Mouse (Mus musculus): ENCODE data around the gene Kcna7. TPM values are rescaled to one million over a fixed set of nuclear protein-coding genes. Genes with fewer than 3 reads are reported as not detected.

Gene Kcna7
- polyA plus RNA-seq, 2 experiments from 2014 or later: not detected

DNA sequence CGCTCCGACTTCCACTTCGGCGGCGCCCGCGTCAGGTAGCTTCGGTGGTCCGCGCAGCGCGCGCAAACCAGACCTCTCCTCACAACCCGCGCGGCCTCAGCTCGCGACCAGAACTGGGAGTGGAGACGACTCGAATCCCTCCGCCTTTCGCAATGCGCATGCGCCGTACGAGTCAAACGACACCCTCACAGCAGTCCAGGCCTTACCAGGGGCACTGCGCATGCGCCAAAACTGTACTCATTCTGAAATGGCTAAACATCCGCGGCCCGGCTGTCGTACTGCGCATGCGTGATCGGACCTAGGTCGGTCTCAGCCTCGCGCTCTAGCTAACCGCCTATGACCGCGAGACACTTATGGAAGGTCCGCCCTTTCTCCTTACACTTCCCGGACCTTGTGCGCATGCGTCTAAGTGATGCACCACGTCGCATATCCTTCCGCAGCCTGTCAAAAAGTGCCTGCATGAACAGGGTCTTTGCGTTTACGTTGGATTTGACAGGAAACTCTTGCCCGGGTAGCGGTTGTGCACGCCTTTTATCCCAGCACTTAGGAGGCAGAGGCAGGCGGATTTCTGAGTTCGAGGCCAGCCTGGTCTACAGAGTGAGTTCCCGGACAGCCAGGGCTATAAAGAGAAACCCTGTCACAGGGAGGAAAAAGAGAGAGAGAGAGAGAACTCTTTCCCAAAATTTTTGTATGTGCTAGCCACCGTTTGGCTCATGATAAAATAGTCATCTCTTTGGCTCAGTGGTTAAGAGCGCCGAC lies 9.7 kb upstream of the Kcna7 start, which contains the start of gene Snrnp70:
Gene Snrnp70 (minus strand): TSS at position 165 of the 759 bp plus-strand sequence.
- ATAC-seq: peak; percentile 93

DNA sequence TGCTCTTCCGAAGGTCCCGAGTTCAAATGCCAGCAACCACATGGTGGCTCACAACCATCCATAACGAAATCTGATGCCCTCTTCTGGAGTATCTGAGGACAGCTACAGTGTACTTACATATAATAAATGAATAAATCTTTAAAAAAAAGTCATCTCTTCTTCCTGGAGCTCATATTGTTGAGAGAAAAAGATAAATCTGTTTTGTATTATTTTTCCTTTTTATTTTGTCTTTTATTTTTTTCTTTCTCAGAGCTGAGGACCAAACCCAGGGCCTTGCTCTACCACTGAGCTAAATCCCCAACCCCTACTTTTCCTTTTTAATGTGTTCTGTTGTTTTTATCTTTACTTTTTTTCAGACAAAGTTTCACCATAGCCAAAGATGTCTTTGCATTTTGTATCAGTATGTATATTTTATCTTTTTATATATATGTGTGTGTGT lies 9.1 kb upstream of the Kcna7 start:
- peak; percentile 40 for ATAC-seq

DNA sequence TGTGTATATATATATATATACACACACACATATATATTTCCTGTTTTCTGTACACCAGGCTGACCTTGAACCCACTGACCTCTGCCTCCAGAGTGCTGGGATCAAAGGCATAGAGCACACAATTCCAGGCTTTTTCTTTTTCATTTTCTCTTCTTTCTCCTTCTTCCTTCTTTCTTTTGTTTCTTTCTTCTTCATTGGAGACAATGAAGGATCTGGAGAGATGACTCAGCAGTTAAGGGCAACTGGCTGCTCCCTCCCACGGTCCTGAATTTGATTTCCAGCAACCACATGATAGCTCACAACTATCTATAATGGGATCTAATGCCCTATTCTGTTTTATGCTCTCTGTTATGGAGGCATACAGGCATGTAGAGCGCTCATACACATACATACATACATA lies 8.7 kb upstream of the Kcna7 start:
- ATAC-seq: no peak

DNA sequence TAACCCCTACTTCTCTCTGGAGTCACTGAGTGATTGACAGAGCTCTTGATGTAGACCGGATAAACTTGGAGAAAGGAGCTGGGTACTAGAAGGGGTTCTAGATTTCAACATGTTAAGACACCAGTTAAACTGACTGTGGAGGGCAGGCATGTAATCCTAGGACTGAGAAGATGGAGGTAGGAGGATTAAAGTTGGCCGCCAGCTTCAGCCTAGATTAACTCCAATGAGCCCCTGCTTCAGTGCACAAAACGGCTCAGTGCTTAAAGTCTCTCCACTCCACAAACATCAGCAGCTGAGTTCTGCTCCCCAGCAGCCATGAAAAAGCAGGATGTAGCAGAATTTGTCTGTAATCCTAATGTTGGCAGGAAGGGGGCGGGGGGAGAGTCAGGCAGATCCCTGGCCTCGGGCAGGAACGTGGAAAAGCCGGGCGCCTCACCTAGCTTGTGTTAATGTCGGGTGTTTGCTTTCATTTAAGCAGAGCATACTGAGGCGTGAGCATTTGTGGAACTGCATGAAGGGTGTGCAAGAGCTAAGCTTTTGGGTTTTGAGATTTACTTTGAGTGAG lies 3.9 kb upstream of the Kcna7 start:
- ATAC-seq: no peak

DNA sequence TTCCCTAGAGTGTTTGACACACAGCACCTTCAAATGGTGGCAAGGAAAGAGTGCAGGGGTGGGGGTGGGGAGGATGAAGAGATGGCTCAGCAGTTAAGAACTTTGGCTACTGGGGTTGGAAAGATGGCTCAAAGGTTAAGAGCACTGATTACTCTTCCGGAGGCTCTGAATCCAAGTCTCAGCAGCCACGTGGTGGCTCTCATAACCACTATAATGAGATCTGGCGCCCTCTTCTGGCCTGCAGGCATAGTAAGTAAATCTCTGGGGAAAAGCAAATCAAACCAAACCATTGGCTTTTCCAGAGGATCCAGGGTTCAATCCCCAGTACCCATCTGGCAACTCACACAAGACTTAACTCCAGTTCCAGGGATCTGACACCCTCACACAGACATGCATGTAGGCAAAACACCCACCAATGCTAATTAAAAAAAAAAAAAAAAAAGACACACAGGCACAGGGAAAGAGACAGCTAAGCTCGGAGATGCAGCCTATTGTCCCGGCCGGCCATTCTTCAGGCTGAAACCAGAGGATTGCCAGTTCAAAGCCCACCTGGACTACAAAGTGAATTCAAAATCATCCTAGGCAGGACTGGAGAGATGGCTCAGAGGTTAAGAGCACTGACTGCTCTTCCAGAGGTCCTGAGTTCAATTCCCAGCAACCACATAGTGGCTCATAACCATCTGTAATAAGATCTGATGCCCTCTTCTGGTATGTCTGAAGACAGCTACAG lies 1.8 kb upstream of the Kcna7 start:
- ATAC-seq: peak; percentile 80

DNA sequence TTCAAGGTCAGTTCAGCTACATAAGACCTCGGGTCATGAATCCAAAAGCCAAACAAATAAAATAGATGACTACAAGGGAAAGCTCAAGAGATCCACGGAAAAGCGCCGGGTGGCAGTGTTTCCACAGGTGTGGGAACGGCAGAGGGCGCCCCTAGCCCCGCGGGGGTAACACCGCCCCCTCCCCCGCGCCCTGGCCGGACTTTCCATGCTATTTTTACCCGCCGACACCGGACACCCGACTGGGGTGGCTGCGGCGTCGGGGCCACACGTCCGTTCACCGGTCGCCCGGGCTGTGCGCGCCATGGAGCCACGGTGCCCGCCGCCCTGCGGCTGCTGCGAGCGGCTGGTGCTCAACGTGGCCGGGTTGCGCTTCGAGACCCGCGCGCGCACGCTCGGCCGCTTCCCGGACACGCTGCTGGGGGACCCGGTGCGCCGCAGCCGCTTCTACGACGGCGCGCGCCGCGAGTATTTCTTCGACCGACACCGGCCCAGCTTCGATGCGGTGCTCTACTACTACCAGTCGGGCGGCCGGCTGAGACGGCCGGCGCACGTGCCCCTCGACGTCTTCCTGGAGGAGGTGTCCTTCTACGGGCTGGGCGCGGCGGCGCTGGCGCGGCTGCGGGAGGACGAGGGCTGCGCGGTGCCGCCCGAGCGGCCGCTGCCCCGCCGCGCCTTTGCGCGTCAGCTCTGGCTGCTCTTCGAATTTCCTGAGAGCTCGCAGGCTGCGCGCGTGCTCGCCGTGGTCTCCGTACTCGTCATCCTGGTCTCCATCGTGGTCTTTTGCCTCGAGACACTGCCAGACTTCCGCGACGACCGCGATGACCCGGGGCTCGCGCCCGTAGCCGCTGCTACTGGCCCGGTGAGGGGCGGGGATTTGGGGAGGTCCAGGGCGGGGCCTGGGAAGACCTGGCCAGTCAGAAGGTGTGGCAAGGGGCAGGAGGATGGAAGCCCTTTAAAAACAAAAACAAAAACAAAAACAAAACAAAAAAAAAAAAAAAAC lies 1.0 kb downstream of the Kcna7 start:
- no peak for ATAC-seq

DNA sequence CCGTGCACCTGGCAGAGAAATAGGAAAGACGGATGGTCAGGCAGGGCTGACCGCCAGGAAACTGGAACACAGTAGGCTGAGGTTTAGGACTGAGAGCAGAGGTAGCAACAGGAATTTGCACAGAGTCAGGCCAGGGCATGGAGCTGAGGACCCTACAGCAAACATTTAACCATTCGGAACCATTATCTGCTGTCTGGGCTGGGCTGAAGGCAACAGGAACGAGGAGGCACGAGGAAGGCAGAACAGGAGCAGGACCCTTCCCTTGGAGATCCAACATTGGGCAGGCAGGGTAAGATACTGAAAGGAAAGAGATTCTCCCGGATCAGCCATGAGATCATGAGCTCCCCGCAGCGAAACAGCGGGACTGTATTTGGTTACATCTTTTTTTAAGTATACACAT lies 2.4 kb downstream of the Kcna7 start:
- ATAC-seq: no peak

DNA sequence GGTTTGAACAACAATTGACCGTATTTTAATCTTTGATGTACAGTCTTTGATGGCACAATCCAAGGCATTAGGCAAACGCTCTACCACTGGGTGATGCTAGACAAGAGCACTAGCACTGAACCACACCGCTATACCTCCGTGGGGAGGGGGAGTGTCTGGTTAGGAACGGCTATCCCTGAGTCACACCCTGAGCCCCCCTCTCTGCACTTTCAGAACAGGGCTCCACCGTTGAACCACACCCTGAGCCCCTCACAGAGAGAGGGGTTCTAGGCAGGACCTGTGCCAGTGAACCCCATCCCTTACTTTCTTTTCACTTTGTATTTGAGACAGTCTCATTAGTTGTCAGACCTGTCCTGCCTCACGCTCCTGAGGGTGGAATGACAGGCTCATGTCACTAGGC lies 2.9 kb downstream of the Kcna7 start:
- no peak for ATAC-seq

DNA sequence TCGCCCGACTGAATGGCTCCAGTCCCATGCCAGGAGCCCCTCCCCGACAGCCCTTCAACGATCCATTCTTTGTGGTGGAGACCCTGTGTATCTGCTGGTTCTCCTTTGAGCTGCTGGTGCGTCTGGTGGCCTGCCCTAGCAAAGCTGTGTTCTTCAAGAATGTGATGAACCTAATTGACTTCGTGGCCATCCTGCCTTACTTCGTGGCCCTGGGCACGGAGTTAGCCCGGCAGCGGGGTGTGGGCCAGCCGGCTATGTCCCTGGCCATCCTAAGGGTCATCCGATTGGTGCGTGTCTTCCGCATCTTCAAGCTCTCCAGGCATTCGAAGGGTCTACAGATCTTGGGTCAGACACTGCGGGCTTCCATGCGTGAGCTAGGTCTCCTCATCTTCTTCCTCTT lies 3.5 kb downstream of the Kcna7 start:
- ATAC-seq: no peak

DNA sequence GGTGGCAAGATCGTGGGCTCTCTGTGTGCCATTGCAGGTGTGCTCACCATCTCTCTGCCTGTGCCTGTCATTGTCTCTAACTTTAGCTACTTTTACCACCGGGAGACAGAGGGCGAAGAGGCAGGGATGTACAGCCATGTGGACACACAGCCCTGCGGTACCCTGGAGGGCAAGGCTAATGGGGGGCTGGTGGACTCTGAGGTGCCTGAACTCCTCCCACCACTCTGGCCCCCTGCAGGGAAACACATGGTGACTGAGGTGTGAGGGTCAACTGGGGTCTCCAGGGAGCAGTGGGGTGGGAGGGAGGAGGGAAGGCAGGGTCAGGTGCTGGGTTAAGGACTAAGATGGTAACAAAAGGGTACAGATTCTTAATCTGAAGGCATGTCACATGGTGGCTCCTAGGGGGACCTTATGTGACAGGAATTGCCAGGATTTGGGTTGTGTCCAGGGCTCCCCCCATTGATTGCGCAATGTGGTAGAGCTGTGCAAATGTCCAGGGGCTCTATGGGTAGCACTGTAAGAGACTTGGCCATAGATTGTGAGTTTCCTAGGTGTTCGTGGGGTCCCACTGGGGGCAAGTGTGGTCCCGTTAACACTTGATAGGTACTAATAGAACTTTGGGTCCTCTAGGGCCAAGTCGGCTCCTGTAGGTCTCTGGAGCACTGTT lies 4.2 kb downstream of the Kcna7 start:
- ATAC-seq: no peak

DNA sequence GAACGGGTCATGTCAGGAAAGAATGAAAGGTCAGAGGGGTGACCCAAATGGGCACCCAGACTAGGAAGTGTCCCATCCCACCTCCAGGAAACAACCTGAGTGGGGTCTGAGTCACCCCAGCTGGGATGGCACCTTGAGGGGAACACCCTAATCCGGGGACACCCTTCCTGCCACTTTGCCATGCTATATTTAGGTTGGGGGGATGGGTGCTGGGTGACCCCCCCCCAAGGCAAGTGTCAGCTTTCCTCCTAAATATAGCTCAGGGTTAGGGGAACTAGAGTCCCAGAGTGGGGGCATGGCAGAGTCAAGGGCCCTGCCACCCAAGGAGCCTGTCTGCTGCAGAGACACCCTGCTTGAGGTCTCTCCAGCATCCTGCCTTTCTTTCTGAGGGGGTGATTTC lies 7.0 kb downstream of the Kcna7 start:
- no peak for ATAC-seq

DNA sequence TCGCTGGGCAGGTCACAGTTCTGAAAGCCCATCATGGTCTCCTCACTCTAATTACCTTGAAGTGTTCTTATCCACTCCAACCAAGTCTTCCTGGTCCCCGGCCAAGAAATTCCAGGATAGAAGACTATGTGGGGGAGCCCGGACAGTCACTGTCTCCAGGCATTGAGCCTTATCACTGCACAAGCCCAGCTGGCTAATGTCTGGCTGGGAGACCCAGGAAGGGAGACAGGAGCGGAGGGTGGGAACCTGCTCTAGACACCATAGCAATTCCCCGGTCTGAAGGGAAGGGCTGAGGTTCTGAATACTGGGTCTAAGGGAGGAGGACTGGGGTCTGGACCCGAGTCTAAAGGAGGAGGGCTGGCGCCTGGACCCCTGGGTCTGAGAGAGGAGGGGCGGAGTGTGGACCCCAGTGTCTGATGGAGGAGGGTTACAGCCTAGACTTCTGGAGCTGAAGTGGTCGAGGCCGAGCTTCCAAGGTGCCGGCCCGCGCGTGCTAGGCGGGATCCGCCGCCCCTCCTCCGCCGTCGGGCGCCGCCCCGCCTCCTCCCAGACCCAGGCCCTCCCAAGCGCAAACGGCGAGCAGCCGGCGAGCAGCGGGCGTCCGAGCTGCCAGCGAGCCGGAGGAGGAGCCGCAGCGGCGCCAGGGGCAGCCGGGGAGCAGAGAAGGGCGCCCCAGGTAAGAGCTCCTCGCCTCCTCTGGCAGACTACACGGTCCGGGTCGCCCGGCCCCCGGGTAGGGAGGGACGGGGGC lies 7.8 kb downstream of the Kcna7 start, which contains the start of gene Ntf5:
Gene Ntf5 (plus strand): TSS at position 583 of the 751 bp plus-strand sequence.
- no peak for ATAC-seq

DNA sequence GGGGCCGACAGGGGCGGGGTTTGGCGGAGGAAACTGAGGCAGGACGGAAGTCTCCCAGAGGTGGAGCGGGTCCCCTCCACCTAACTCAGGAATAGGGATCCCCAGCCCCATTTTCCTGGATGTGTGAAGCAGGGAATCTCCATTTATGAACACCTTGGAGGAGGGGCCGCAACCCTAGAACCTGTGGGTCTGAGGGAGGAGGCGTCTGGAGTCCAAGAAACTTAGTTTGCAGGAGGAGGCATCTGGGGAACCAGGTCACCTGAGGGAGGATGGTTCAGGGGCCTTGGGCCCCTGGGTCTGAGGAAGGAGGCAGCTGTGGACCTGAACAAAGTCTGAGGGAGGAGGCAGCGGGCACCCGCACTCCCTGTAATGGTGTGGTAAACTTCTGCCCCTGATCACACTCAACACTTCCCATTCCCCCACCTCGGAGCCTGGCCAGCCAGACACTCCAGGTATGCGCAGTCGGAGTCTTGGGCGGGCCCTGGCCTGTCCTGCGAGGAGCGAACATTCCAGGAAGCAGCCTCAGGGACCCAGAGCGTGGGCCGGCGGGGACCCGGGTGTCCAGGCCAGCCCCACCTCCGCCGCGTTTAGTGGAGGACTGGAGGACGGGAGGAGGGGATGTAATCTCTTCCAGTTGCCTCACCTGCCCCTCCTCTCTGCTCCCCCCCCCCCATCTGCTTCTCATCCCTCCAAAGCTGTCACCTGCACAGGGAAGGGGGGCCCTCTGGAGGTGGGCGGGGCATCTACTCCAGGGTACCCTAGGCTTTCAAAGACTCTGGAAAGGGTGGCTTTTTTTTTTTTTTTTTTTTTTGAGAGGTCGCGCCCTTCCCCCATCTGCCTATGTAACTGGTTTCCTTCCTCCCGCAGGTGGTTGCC lies 8.6 kb downstream of the Kcna7 start:
- ATAC-seq: peak; percentile 15

DNA sequence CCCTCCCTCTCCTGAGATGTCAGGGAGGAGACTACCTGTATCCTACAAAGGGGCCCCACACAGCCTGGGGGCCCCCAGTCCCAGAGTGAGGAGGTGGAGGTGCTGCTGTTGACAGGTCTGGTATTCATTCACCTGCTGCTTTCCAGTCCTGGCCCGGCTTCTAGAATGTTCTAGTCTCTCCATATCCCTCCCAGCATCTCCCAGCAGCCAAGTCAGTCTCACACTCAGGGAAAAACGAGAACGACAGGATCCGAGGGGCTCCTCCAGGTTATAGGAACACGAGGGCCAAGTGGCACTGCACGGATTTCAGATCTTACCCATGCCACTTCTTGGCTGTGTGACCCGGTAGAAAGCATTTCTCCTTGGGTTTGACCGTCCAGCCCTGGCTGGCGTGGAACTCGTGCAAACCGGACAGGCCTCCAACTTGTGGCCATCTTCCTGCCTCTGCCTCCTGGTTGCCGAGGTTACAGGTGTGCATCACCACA lies 9.3 kb downstream of the Kcna7 start:
- ATAC-seq: no peak

DNA sequence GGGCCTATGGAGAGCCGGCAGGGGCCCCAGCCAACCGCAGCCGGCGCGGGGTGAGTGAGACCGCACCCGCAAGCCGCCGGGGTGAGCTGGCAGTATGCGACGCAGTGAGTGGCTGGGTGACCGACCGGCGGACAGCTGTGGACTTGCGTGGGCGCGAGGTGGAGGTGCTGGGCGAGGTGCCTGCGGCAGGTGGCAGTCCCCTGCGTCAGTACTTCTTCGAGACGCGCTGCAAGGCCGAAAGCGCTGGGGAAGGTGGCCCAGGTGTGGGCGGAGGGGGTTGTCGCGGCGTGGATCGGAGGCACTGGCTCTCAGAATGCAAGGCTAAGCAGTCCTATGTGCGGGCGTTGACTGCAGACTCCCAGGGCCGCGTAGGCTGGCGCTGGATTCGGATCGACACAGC lies 10.2 kb downstream of the Kcna7 start:
- peak; percentile 62 for ATAC-seq

DNA sequence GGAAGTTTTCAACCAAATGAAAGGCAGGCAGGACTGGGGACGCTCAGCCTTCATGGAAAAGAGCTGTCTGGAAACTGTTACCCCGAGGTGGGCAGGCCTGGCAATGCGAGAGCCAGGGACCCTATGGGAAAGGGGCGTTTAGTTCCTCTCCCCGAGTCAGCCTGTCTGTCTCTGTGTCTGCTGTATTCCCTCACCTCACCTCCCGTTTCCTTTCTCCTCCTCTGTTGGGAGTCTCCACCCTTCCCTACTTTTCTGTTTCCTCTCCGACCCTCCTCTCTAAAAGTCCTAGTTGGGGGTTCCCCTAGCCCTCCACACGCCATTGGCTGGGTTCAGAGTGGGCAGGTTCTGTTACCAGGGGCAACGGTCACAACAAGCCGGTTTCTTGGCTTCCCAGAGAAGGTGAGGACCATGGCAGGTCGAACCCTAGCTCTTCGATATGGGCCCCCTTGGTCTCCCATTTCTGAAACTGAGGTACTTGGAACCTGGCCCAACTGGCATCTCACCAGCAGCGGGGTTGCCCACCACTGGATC lies 12.6 kb downstream of the Kcna7 start:
- no peak for ATAC-seq

DNA sequence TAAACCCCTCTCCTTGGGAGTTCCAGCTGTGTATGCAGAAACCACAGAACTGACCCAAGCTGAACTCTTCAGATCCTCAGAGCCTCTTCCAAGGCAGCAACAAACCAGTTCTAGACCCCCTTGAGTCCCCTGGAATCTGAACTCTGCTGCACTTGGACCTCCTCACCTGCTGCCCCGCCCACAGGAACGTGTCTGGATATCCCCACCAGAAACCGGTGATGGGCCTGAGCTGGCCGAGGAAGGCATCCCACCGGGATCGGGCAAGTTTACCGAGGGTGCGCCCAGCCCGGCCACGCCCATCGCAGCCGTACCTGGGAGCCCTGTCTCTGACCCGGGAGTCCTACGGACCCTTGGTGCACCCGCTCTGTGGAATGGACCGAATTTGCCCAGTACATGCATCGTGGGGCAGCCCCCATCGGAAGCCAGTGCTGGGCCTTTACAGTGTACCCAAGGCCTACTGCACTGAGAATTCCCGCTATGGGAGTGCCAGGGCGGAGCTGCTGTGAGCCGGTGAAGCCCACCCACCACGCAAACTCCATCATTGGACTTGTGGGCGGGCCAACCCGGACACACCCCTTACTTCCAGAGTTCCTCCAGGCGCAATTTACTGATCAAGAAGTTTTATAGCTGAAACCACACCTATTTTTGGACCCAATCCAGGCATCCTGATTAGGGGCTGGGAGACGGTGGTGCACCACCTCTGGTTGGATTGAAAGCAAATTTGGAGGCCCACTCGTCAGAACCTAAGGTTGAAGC lies 14.6 kb downstream of the Kcna7 start:
- no peak for ATAC-seq

DNA sequence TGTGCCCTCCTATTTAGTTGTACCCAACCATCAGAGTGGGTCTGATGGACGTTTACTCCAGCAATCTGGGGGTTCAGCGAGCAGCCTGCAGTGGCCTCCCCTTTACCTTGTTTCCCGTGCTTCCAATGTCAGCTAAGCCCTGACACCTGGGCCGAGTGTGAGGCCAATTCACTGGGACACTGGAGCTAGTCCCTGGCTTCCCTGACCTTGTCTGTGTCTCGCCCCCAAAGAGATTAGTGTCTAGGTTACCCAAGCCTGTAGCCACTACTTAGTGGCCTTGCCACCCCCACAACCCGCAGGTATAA lies 15.1 kb downstream of the Kcna7 start, which contains the start of gene Lhb:
Gene Lhb (plus strand): TSS at position 206 of the 305 bp plus-strand sequence.
- no peak for ATAC-seq

DNA sequence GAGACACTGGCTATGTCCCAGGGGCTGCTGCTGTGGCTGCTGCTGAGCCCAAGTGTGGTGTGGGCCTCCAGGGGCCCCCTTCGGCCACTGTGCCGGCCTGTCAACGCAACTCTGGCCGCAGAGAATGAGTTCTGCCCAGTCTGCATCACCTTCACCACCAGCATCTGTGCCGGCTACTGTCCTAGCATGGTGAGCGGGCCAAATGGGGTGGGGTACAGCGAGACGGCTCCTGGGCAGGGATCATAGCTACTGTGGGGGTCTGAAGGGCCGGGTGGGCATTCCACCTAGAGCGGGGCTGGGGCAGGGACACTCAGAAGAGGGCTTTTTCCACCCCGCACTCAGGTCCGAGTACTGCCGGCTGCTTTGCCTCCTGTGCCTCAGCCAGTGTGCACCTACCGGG lies 15.7 kb downstream of the Kcna7 start:
- no peak for ATAC-seq

Data from CD4-positive, CD25-positive, alpha-beta regulatory T cell, adult 4 months (primary cell).